Mouse (Mus musculus) hematopoietic stem cell, adult 5-6 weeks (primary cell): Measurements from ENCODE around the gene Mrgprx1. TPM values are rescaled to one million over a fixed set of nuclear protein-coding genes. Genes with fewer than 3 reads are reported as not detected.

Experiments used
- ATAC-seq, 2 experiments: fragments of 125-278 bp in 1 of 2; replicated peaks in 1 of 2; 2 replicates each; pipeline ENCODE4 v1.8.0; 2016 to 2017; ENCODE audit warnings: inconsistent platforms in 2 of 2, mild to moderate bottlenecking in 2 of 2, moderate number of reproducible peaks in 2 of 2, low read depth in 1 of 2, moderate TSS enrichment in 1 of 2; ENCODE audit not compliant: low FRiP score in 2 of 2, poor library complexity in 2 of 2, severe bottlenecking in 2 of 2, insufficient read depth in 1 of 2, low TSS enrichment in 1 of 2
- total RNA-seq: library from RNA; stranded (forward); fragments of 172-1452, 232-1000 nt; gene quantifications from 2 replicates; pipeline ENCODE4 v1.2.3, GENCODE M21; 2017

The Mrgprx1 gene
- not detected in 2 replicates for total RNA-seq

GRCm38 (mm10) chr7:48027497-48027896, at the start of gene Mrgprx1:
Mrgprx1 (minus strand) TSS chr7:48027597.
- no peak for ATAC-seq

- ATAC-seq = no peak
These were observed 48.1 kb upstream of the Mrgprx1 start for GRCm38 (mm10) chr7:48075521-48075920.

GRCm38 (mm10) chr7:48046475-48047185, 19.2 kb upstream of the Mrgprx1 start:
- no peak; a peak in 1 of 4 replicates for ATAC-seq

GRCm38 (mm10) chr7:48044046-48044445, 16.6 kb upstream of the Mrgprx1 start:
- no peak for ATAC-seq

GRCm38 (mm10) chr7:48017874-48018273, 9.5 kb downstream of the Mrgprx1 start:
- peak in 1 of 2 experiments; percentile 32; a peak in 1 of 4 replicates for ATAC-seq

GRCm38 (mm10) chr7:47995689-47996088, 31.7 kb downstream of the Mrgprx1 start:
- ATAC-seq = peak; percentile 42 to 56; a peak in 1 of 4 replicates

GRCm38 (mm10) chr7:47986752-47987151, 40.6 kb downstream of the Mrgprx1 start:
- ATAC-seq = peak; percentile 86 to 93

- no peak for ATAC-seq
These were observed 45.4 kb downstream of the Mrgprx1 start, which contains the start of gene Mrgpra4 for GRCm38 (mm10) chr7:47981995-47982394. Mrgpra4 (minus strand) TSS chr7:47982095.

Other genes starting within 250 kb of the Mrgprx1 start
- not detected in 2 replicates for gene Mrgpra4, start 45.5 kb downstream of the Mrgprx1 start, total RNA-seq
- gene Mrgprb5, start 141.4 kb upstream of the Mrgprx1 start, total RNA-seq = not detected in 2 replicates
- not detected in 2 replicates for gene Mrgprb4, start 171.7 kb upstream of the Mrgprx1 start, total RNA-seq